Mouse (Mus musculus): ENCODE results near the gene Chd2.

- TF ChIP-seq CTCF (conservative IDR thresholded peaks at IDR 0.05; ENCODE audit: insufficient read depth, insufficient read length, low read depth, low read length) = no peak
- no peak for TF ChIP-seq POLR2A (IDR thresholded peaks at IDR 0.05; ENCODE audit: low read depth, low read length)
Observed at GRCm38 (mm10) chr7:73521277-73522193, 20.1 kb downstream of the Chd2 start.

Data from kidney, adult 2 months (tissue).